Mouse (Mus musculus) MEL (cell line): ENCODE measurements at regions not wholly inside any gene's neighbourhood (a gene's known extent, or its start where the extent isn't known, plus 50 kb on each side); places are given as distances from the start of the nearest gene placed in this dataset.

ENCODE experiments used
- DNase-seq: peaks from one replicate; pipeline ENCODE4 v3.0.0; 2011; ENCODE audit warnings: low read depth, low spot score
- H3K27ac ChIP-seq: 2 replicates; pipeline ENCODE4 v1.5.1; 2012; ENCODE audit warnings: low read depth, mild to moderate bottlenecking, control low read depth, low read length, moderate library complexity; ENCODE audit not compliant: control insufficient read depth
- H3K27me3 ChIP-seq, 2 experiments: fragments of 150-350 bp in 1 of 2; sonication (generic) in 1 of 2; 2 replicates each; pipeline ENCODE4 v1.6.1; 2012; ENCODE audit warnings: low read length in 2 of 2, mild to moderate bottlenecking in 2 of 2, improper control_type of control experiment in 1 of 2, moderate library complexity in 1 of 2; ENCODE audit not compliant: insufficient read depth in 2 of 2, control insufficient read depth in 1 of 2
- H3K36me3 ChIP-seq, 2 experiments: 2 replicates each; pipeline ENCODE4 v1.6.1; 2012 to 2014; ENCODE audit warnings: low read length in 2 of 2, improper control_type of control experiment in 1 of 2, inconsistent platforms in 1 of 2, mild to moderate bottlenecking in 1 of 2; ENCODE audit not compliant: insufficient read depth in 2 of 2, control insufficient read depth in 1 of 2
- H3K4me1 ChIP-seq, 2 experiments: fragments of 150-350 bp in 1 of 2; sonication (generic) in 1 of 2; 2 replicates each; pipeline ENCODE4 v1.6.1; 2012; ENCODE audit warnings: low read length in 2 of 2, improper control_type of control experiment in 1 of 2, mild to moderate bottlenecking in 1 of 2; ENCODE audit not compliant: insufficient read depth in 2 of 2, control insufficient read depth in 1 of 2
- H3K4me3 ChIP-seq, 2 experiments: fragments of 150-350 bp in 1 of 2; sonication (generic) in 1 of 2; 2 replicates each; pipeline ENCODE4 v1.5.1; 2012; ENCODE audit warnings: low read depth in 2 of 2, low read length in 2 of 2, mild to moderate bottlenecking in 2 of 2, moderate library complexity in 2 of 2, control low read depth in 1 of 2, improper control_type of control experiment in 1 of 2; ENCODE audit not compliant: control insufficient read depth in 1 of 2, insufficient read depth in 1 of 2
- H3K79me2 ChIP-seq: 2 replicates; pipeline ENCODE4 v1.6.1; 2012; ENCODE audit warnings: mild to moderate bottlenecking, low read length, moderate library complexity; ENCODE audit not compliant: control insufficient read depth, poor library complexity, insufficient read depth
- H3K9ac ChIP-seq: 2 replicates; pipeline ENCODE4 v1.6.1; 2012; ENCODE audit warnings: low read depth, mild to moderate bottlenecking, control low read depth, low read length, moderate library complexity; ENCODE audit not compliant: control insufficient read depth, poor library complexity, severe bottlenecking
- H3K9me3 ChIP-seq: fragments of 150-350 bp; sonication (generic); replicated peaks from 2 replicates; pipeline ENCODE4 v1.6.1; 2012; ENCODE audit warnings: mild to moderate bottlenecking, low read length, improper control_type of control experiment, moderate library complexity; ENCODE audit not compliant: insufficient read depth
- CHD1 ChIP-seq: IDR thresholded peaks from 2 replicates; pipeline ENCODE4 v1.6.1; 2012; ENCODE audit warnings: low read depth, mild to moderate bottlenecking, inconsistent platforms, low read length, improper control_type of control experiment
- CHD2 ChIP-seq: IDR thresholded peaks from 2 replicates; pipeline ENCODE4 v1.6.1; 2011; ENCODE audit warnings: low read length, improper control_type of control experiment
- CTCF ChIP-seq, 3 experiments: IDR thresholded peaks in 2 of 3; conservative IDR thresholded peaks in 1 of 3; 2 replicates each; pipeline ENCODE4 v1.5.1; 2011 to 2012; ENCODE audit warnings: low read length in 3 of 3, low read depth in 2 of 3, mild to moderate bottlenecking in 2 of 3, improper control_type of control experiment in 1 of 3, inconsistent platforms in 1 of 3, mixed read lengths in 1 of 3, moderate library complexity in 1 of 3; ENCODE audit not compliant: control insufficient read depth in 1 of 3, insufficient read depth in 1 of 3, poor library complexity in 1 of 3, severe bottlenecking in 1 of 3
- E2F4 ChIP-seq: IDR thresholded peaks from 2 replicates; pipeline ENCODE4 v1.6.1; 2011; ENCODE audit warnings: low read depth, low read length, improper control_type of control experiment, borderline replicate concordance
- EP300 ChIP-seq, 2 experiments: IDR thresholded peaks; 2 replicates each; pipeline ENCODE4 v1.6.1; 2011; ENCODE audit warnings: improper control_type of control experiment in 2 of 2, low read length in 2 of 2, low read depth in 1 of 2, mild to moderate bottlenecking in 1 of 2
- ETS1 ChIP-seq: IDR thresholded peaks from 2 replicates; pipeline ENCODE4 v1.6.1; 2012; ENCODE audit warnings: low read depth, mild to moderate bottlenecking, inconsistent platforms, low read length, improper control_type of control experiment, moderate library complexity
- GATA1 ChIP-seq: IDR thresholded peaks from 2 replicates; pipeline ENCODE4 v1.6.1; 2011; ENCODE audit warnings: low read depth, low read length, improper control_type of control experiment
- JUND ChIP-seq: IDR thresholded peaks from 2 replicates; pipeline ENCODE4 v1.6.1; 2011; ENCODE audit warnings: low read depth, mild to moderate bottlenecking, improper control_type of control experiment, low read length
- MAFK ChIP-seq: IDR thresholded peaks from 2 replicates; pipeline ENCODE4 v1.6.1; 2011; ENCODE audit warnings: low read depth, mild to moderate bottlenecking, low read length, improper control_type of control experiment, borderline replicate concordance
- MAZ ChIP-seq: IDR thresholded peaks from 2 replicates; pipeline ENCODE4 v1.6.1; 2012; ENCODE audit warnings: low read depth, mild to moderate bottlenecking, inconsistent platforms, low read length, improper control_type of control experiment
- MEF2A ChIP-seq: IDR thresholded peaks from 2 replicates; pipeline ENCODE4 v1.6.1; 2014; ENCODE audit warnings: low read depth, mild to moderate bottlenecking, inconsistent platforms, low read length, improper control_type of control experiment; ENCODE audit not compliant: poor library complexity, insufficient replicate concordance, severe bottlenecking; ENCODE audit errors: extremely low read depth
- MXI1 ChIP-seq: IDR thresholded peaks from 2 replicates; pipeline ENCODE4 v1.6.1; 2011; ENCODE audit warnings: mild to moderate bottlenecking, low read depth, low read length, improper control_type of control experiment
- MYC ChIP-seq: IDR thresholded peaks from 2 replicates; pipeline ENCODE4 v1.6.1; 2011; ENCODE audit warnings: low read depth, mild to moderate bottlenecking, low read length, improper control_type of control experiment, moderate library complexity
- NELFE ChIP-seq: IDR thresholded peaks from 2 replicates; pipeline ENCODE4 v1.6.1; 2011; ENCODE audit warnings: low read depth, low read length, improper control_type of control experiment
- NRF1 ChIP-seq: IDR thresholded peaks from 2 replicates; pipeline ENCODE4 v1.6.1; 2014; ENCODE audit warnings: low read depth, mild to moderate bottlenecking, inconsistent platforms, low read length, improper control_type of control experiment, moderate library complexity; ENCODE audit not compliant: poor library complexity, insufficient read depth, severe bottlenecking
- POLR2A ChIP-seq, 2 experiments: IDR thresholded peaks; 2 replicates each; pipeline ENCODE4 v1.6.1; 2011 to 2012; ENCODE audit warnings: low read length in 2 of 2, mild to moderate bottlenecking in 2 of 2, control low read depth in 1 of 2, improper control_type of control experiment in 1 of 2, low read depth in 1 of 2, moderate library complexity in 1 of 2; ENCODE audit not compliant: control insufficient read depth in 1 of 2, insufficient read depth in 1 of 2, poor library complexity in 1 of 2
- POLR2AphosphoS2 ChIP-seq: IDR thresholded peaks from 2 replicates; pipeline ENCODE4 v1.6.1; 2011; ENCODE audit warnings: low read length, improper control_type of control experiment
- RAD21 ChIP-seq: IDR thresholded peaks from 2 replicates; pipeline ENCODE4 v1.6.1; 2011; ENCODE audit warnings: mild to moderate bottlenecking, low read depth, low read length, improper control_type of control experiment
- RCOR1 ChIP-seq: IDR thresholded peaks from 2 replicates; pipeline ENCODE4 v1.6.1; 2012; ENCODE audit warnings: low read depth, mild to moderate bottlenecking, inconsistent platforms, low read length, improper control_type of control experiment
- SIN3A ChIP-seq: IDR thresholded peaks from 2 replicates; pipeline ENCODE4 v1.6.1; 2012; ENCODE audit warnings: low read length, improper control_type of control experiment, inconsistent platforms
- TAL1 ChIP-seq: IDR thresholded peaks from 2 replicates; pipeline ENCODE4 v1.6.1; 2012; ENCODE audit warnings: mild to moderate bottlenecking, inconsistent platforms, low read length, moderate library complexity, mixed read lengths
- TCF12 ChIP-seq: IDR thresholded peaks from 2 replicates; pipeline ENCODE4 v1.6.1; 2014; ENCODE audit warnings: low read depth, mild to moderate bottlenecking, inconsistent platforms, low read length, improper control_type of control experiment, moderate library complexity
- UBTF ChIP-seq: IDR thresholded peaks from 2 replicates; pipeline ENCODE4 v1.6.1; 2012; ENCODE audit warnings: low read depth, mild to moderate bottlenecking, inconsistent platforms, low read length, improper control_type of control experiment, moderate library complexity, borderline replicate concordance; ENCODE audit not compliant: insufficient read depth
- USF1 ChIP-seq: IDR thresholded peaks from 2 replicates; pipeline ENCODE4 v1.6.1; 2014; ENCODE audit warnings: low read depth, mild to moderate bottlenecking, inconsistent platforms, low read length, improper control_type of control experiment, moderate library complexity
- USF2 ChIP-seq, 2 experiments: IDR thresholded peaks; 2 replicates each; pipeline ENCODE4 v1.6.1; 2011 to 2012; ENCODE audit warnings: improper control_type of control experiment in 2 of 2, low read length in 2 of 2, borderline replicate concordance in 1 of 2, inconsistent platforms in 1 of 2, low read depth in 1 of 2, mild to moderate bottlenecking in 1 of 2; ENCODE audit not compliant: insufficient read depth in 1 of 2
- ZKSCAN1 ChIP-seq: IDR thresholded peaks from 2 replicates; pipeline ENCODE4 v1.6.1; 2012; ENCODE audit warnings: low read depth, mild to moderate bottlenecking, inconsistent platforms, low read length, improper control_type of control experiment, moderate library complexity
- ZNF384 ChIP-seq: IDR thresholded peaks from 2 replicates; pipeline ENCODE4 v1.6.1; 2012; ENCODE audit warnings: low read depth, mild to moderate bottlenecking, inconsistent platforms, low read length, improper control_type of control experiment

DNA sequence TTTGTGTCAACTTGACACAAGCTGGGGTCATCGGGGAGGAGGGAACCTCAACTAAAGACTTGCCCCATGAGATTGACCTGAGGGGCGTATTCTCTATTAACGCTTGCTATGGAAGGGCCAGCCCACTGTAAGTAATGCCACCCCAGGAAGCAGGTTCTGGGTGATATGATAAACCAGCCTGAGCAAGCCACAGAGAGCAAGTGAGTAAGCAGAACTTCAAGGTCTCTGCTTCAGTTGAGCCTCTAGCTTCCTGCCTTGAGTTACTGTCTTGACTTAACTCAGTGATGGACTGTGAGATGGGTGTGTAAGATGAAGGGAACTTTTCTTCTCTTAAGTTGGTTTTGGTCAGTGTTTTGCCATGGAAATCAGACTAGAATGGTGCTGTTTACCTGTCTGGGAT is 175.2 kb downstream of the 1700010I14Rik start (continued):
- TF ChIP-seq MAFK: peak; percentile 41; the same call in 1 of the 2 replicates
- no peak for TF ChIP-seq ZNF384

DNA sequence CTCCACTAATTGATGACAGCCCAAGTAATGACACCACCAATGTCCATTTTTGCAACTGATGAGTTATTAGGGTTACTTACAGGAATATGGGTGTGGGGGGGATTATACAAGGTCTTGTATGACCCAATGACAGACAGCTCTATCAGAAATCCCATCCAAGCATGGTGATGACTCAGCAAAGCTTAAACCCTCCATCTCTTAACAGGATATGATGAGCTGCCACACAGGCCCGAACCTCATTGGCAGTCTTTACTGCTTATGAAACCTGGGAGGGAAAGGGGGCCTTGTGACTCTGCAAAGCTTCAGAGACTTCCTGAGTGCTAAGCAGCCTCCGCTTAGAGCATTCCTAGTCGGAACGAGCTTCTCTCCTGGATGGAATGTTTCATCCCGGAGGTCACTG is 176.4 kb downstream of the 1700010I14Rik start:
- no peaks in the 10 kb centered on the region for H3K27me3 ChIP-seq
- H3K36me3 ChIP-seq: peaks cover 0 to 21% of the 10 kb centered on the region in 2 experiments; a peak in 2 of 4 replicates
- peaks cover 6 to 29% of the 10 kb centered on the region in 2 experiments for H3K4me1 ChIP-seq
- H3K9ac ChIP-seq: no peak overlapping the region
- peak overlapping the region; percentile 90 for H3K27ac ChIP-seq
- no peaks in the 10 kb centered on the region for H3K9me3 ChIP-seq
- peak; percentile 72 for DNase-seq
- no peak overlapping the region for H3K4me3 ChIP-seq
- no peaks in the 10 kb centered on the region; the same call in 1 of the 2 replicates for H3K79me2 ChIP-seq
- TF ChIP-seq JUND (no peak), EP300 (IDR thresholded peaks at IDR 0.05; ENCODE audit: low read depth in 1 of 2, low read length in 2 of 2) (peak in 1 of 2 experiments; percentile 22; a peak in 1 of 4 replicates), MAFK (peak; percentile 73; the same call in 1 of the 2 replicates)

DNA sequence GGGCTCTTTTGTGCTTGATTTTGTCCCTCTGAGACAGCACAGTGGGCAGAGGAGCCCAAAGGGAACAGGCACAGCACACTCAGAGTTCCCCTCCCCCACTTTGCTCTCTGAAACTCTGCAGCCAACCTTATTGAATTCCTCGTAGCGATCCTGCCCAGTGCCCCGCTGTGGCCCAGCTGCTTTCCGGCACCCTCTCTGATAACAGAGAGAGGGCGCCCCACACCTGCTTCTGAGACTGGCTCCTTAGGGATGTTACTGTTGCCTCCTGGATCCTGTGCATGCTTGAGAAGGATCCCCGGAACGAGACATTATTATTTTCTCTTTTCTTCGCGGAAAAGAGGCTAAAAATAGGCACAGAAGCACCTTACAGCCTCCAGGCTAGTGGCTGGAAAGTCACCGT is 179.0 kb downstream of the 1700010I14Rik start:
- Histone ChIP-seq H3K4me1 (peaks cover 6 to 28% of the 10 kb centered on the region in 2 experiments), H3K27me3 (no peaks in the 10 kb centered on the region), H3K36me3 (peaks cover 0 to 22% of the 10 kb centered on the region in 2 experiments; a peak in 2 of 4 replicates), H3K4me3 (peak overlapping the region; percentile 73 to 92), H3K27ac (peak overlapping the region; percentile 23), H3K79me2 (no peaks in the 10 kb centered on the region; the same call in 1 of the 2 replicates), H3K9me3 (no peaks in the 10 kb centered on the region), H3K9ac (peak overlapping the region; percentile 70)
- peak; percentile 81 for DNase-seq
- TF ChIP-seq ZNF384: no peak
- peak; percentile 31; the same call in 1 of the 2 replicates for TF ChIP-seq RCOR1
- no peak for TF ChIP-seq USF2 (IDR thresholded peaks at IDR 0.05; ENCODE audit: borderline replicate concordance in 1 of 2, insufficient read depth in 1 of 2, low read depth in 1 of 2, low read length in 2 of 2)
- TF ChIP-seq MYC: no peak
- TF ChIP-seq UBTF: no peak
- no peak for TF ChIP-seq ZKSCAN1
- TF ChIP-seq MXI1: peak; percentile 34; the same call in 1 of the 2 replicates
- peak; percentile 43 for TF ChIP-seq CHD2
- no peak for TF ChIP-seq POLR2AphosphoS2
- peak; percentile 67; the same call in 1 of the 2 replicates for TF ChIP-seq ETS1
- peak; percentile 10 to 65 (median 55); a peak in 5 of 6 replicates for TF ChIP-seq CTCF (IDR thresholded peaks at IDR 0.05 in 2 of 3, conservative IDR thresholded peaks at IDR 0.05 in 1 of 3; ENCODE audit: control insufficient read depth in 1 of 3, insufficient read depth in 1 of 3, low read depth in 2 of 3, low read length in 3 of 3, poor library complexity in 1 of 3, severe bottlenecking in 1 of 3)
- TF ChIP-seq SIN3A: no peak; the same call in 1 of the 2 replicates
- no peak for TF ChIP-seq E2F4
- no peak; the same call in 1 of the 2 replicates for TF ChIP-seq GATA1
- no peak for TF ChIP-seq MAZ
- TF ChIP-seq JUND: no peak
- peak; percentile 44; the same call in 1 of the 2 replicates for TF ChIP-seq TCF12
- TF ChIP-seq RAD21: peak; percentile 26
- 0 out of 4 replicates have a peak, but pooled peaks of 1 of the 2 experiments have one; percentile 40 for TF ChIP-seq POLR2A (IDR thresholded peaks at IDR 0.05; ENCODE audit: control insufficient read depth in 1 of 2, insufficient read depth in 1 of 2, low read depth in 1 of 2, low read length in 2 of 2, poor library complexity in 1 of 2)
- no peak; the same call in 1 of the 2 replicates for TF ChIP-seq TAL1
- TF ChIP-seq USF1: no peak
- TF ChIP-seq MEF2A: no peak
- no peak for TF ChIP-seq CHD1
- no peak for TF ChIP-seq NRF1
- TF ChIP-seq EP300 (IDR thresholded peaks at IDR 0.05; ENCODE audit: low read depth in 1 of 2, low read length in 2 of 2): peak in 1 of 2 experiments; percentile 31; a peak in 1 of 4 replicates
- TF ChIP-seq MAFK: no peak
- TF ChIP-seq NELFE: no peak
